Mouse (Mus musculus) erythroblast, embryonic 14.5 days (primary cell): Measurements from ENCODE around the gene Agap1. TPM values are rescaled to one million over a fixed set of nuclear protein-coding genes. Genes with fewer than 3 reads are reported as not detected.

ENCODE experiments used
- H3K27me3 ChIP-seq: 2 replicates; pipeline ENCODE4 v1.6.1; 2012; ENCODE audit warnings: inconsistent platforms; ENCODE audit not compliant: control insufficient read depth
- H3K36me3 ChIP-seq: 2 replicates; pipeline ENCODE4 v1.6.1; 2012; ENCODE audit warnings: mild to moderate bottlenecking, inconsistent platforms; ENCODE audit not compliant: control insufficient read depth
- H3K4me1 ChIP-seq: 2 replicates; pipeline ENCODE4 v1.6.1; 2012; ENCODE audit warnings: inconsistent platforms; ENCODE audit not compliant: control insufficient read depth
- H3K4me3 ChIP-seq: replicated peaks from 2 replicates; pipeline ENCODE3; 2012; ENCODE audit warnings: moderate library complexity, mild to moderate bottlenecking, inconsistent platforms
- H3K9me3 ChIP-seq: 2 replicates; pipeline ENCODE4 v1.6.1; 2012; ENCODE audit warnings: low read length, inconsistent platforms, mixed read lengths; ENCODE audit not compliant: control insufficient read depth
- GATA1 ChIP-seq: IDR thresholded peaks from 2 replicates; pipeline ENCODE4 v1.6.1; 2012; ENCODE audit warnings: low read length, inconsistent platforms, mixed read lengths
- TAL1 ChIP-seq: IDR thresholded peaks from 3 replicates; pipeline ENCODE4 v1.6.1; 2012; ENCODE audit warnings: low read length, inconsistent platforms, mixed read lengths
- polyA plus RNA-seq: library from polyadenylated mRNA; stranded (reverse); fragments of >175 nt; gene quantifications from 2 replicates; pipeline ENCODE4 v1.2.3, GENCODE M21; 2012

Gene Agap1
- polyA plus RNA-seq, 1 experiment = 0.09 TPM

DNA sequence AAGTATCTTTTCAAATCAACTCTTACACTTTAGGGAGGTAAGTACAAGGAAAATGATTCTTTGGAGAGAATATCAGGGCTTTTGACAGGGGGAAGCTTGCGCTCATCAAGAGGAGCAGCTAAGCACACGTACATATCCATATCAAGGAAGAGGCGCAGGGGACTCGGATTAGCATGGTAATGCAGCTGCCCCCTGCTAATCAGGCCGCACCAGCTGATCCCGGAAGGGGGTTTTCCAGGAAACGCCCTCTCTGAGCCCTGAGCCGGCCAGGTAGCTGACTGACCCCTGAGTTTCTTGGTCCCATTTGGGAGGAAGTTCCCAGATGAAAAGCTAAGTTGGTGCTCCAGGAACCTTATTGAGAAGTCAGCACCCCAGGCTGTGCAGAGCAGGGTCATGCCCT lies 301.8 kb downstream of the Agap1 start:
- TF ChIP-seq GATA1 = no peak
- no peak for TF ChIP-seq TAL1
- Histone ChIP-seq H3K4me1 (no peaks in the 10 kb centered on the region), H3K36me3 (no peaks in the 10 kb centered on the region), H3K4me3 (no peak overlapping the region), H3K27me3 (no peaks in the 10 kb centered on the region), H3K9me3 (no peaks in the 10 kb centered on the region)

DNA sequence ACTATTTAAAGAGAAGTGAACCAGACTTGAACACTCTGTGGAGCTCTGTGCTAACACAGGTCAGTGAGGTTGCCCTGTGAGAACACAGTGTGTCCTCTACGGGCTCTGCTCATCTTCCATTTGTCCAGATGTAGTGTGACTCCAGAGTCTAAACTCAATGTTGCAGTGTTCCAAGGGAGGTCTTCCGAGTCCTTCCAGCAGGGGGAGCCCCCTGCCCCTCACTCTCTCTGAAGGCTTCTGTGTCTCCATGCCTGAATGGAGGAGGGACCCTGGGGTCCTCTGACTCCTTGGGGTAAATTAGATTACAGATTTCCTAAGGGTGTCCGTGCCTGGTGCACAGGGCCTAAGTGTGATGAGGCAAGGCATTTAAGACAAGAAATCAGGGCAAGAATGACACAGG lies 302.9 kb downstream of the Agap1 start:
- Histone ChIP-seq H3K36me3 (no peaks in the 10 kb centered on the region), H3K9me3 (no peaks in the 10 kb centered on the region), H3K4me3 (no peak overlapping the region), H3K27me3 (no peaks in the 10 kb centered on the region), H3K4me1 (no peaks in the 10 kb centered on the region)
- no peak for TF ChIP-seq GATA1
- TF ChIP-seq TAL1 = no peak

DNA sequence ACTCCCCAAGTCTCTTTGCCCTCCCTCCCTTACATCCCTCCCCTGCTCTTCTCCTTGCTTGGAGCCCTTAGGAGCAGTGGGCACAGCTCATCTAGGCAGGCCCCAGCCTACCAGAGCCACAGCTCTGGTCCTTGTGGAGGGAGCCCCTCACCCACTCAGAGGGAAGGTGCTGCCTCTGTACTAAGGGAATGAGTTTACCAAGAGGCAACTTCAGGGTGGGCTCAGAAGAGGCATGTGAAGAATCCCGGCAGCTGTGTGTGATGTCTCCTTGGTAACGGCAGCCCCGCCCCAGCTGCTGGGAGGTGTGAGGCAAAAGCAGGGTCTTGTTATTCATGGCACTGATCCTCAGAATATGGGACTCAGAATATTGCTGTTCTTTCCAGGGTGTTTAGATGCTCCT lies 309.3 kb downstream of the Agap1 start:
- Histone ChIP-seq H3K36me3 (no peaks in the 10 kb centered on the region), H3K9me3 (no peaks in the 10 kb centered on the region), H3K27me3 (no peaks in the 10 kb centered on the region), H3K4me3 (no peak overlapping the region), H3K4me1 (no peaks in the 10 kb centered on the region)
- TF ChIP-seq GATA1 (no peak), TAL1 (no peak)

DNA sequence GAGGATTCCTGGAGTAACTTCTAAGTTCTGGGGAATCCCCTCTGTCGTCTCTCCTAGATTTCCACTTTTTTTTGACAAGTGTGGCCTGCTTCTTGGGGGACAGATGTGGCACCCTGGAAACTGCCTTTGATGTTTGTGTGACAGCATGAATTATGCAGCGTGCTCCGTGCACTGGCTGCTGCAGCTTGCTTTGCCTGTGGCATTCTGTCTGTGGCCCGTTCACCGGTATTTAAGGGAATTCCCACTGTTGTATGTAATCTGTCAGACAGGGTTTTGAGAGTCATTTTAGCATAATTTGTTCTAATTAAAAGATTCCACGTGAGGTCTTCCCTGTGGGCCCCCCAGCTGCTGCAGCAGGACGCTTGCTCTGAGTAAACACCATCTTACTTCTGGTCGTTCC lies 312.3 kb downstream of the Agap1 start:
- TF ChIP-seq GATA1 (no peak), TAL1 (no peak)
- Histone ChIP-seq H3K4me3 (no peak overlapping the region), H3K36me3 (no peaks in the 10 kb centered on the region), H3K9me3 (no peaks in the 10 kb centered on the region), H3K4me1 (no peaks in the 10 kb centered on the region), H3K27me3 (no peaks in the 10 kb centered on the region)

DNA sequence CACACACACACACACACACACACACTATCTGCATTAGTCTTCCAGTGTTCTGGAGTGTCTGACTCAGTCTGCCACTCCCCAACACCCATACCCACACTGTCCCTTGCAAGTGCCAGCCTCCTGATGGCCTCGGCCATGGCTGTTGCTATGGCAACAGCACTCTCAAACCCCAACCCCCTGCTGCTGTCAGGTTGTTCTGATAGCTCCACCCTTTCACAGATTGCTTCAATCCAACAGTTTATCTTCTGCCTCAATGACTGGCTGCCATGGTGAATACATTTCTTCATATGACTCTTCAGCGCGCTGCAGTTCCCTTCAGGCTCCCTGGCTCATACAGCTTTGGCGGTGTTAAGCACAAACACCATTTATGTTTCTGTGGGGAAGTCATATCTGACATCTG lies 315.0 kb downstream of the Agap1 start:
- no peaks in the 10 kb centered on the region for H3K36me3 ChIP-seq
- no peaks in the 10 kb centered on the region for H3K27me3 ChIP-seq
- no peak overlapping the region for H3K4me3 ChIP-seq
- no peaks in the 10 kb centered on the region for H3K9me3 ChIP-seq
- no peaks in the 10 kb centered on the region for H3K4me1 ChIP-seq
- no peak for TF ChIP-seq GATA1
- TF ChIP-seq TAL1 = no peak

DNA sequence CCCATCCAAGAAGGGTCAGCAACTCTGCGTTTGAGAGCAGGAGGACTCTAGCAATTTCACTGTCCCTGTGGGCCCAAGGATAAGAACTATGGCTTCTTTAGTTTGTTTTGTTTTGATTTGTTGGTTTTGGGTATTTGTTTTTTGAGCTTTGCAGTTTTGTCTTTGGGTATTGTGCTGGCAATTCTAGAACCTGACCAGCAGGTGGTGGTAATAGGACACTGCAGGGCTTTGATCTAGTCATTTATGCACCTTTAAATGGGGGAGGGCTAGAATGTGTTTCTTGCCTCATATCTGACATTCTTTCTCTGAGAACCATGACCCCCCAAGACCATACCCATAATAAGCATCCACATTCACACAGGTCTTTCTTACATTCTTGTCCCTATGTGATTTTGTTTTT lies 315.7 kb downstream of the Agap1 start:
- H3K36me3 ChIP-seq = no peaks in the 10 kb centered on the region

DNA sequence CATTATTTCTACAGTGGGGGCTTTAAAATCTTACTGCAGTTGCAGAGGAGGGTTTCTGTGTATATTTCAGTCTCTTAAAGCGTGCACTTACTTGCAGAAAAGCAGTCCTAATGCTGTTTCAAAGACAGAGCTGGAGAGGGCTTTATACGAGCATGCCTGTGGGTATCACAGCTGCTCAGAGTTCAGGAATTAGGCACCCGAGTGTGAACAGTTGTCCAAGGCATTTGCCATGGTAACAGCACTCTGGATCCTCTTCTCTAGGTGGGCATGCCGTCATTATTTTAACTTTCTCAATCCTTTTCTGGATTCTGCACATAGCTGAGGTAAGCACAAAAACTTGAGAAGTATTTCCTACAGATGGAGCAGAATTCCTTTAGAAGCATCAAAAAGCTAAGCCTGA lies 321.1 kb downstream of the Agap1 start:
- Histone ChIP-seq H3K4me3 (no peak overlapping the region), H3K4me1 (no peaks in the 10 kb centered on the region), H3K27me3 (no peaks in the 10 kb centered on the region), H3K36me3 (no peaks in the 10 kb centered on the region), H3K9me3 (no peaks in the 10 kb centered on the region)
- TF ChIP-seq GATA1 = no peak
- TF ChIP-seq TAL1 = no peak

More for the DNA sequence above, 315.7 kb downstream of the Agap1 start:
- TF ChIP-seq TAL1 (no peak), GATA1 (no peak)
- Histone ChIP-seq H3K4me3 (no peak overlapping the region), H3K9me3 (no peaks in the 10 kb centered on the region), H3K4me1 (no peaks in the 10 kb centered on the region), H3K27me3 (no peaks in the 10 kb centered on the region)

DNA sequence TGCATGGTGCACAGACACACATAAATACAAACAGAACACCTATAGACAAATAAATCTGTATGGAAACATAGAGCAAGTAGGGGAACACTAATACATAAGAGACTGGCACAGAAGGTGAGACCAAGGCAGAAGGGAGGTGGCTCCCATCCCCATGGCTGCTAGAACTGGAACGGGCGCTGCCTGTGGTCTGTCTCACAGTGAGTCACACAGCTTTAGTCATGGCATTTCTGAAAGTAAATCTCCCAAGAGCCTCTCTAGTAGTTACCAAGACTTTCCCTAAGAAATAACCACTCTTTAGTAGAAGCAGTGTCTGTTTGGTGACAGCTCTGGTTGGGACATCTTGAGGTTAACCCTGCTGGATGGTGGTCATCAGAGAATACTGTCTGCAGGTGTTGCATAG lies 326.1 kb downstream of the Agap1 start:
- Histone ChIP-seq H3K27me3 (no peaks in the 10 kb centered on the region), H3K4me1 (no peaks in the 10 kb centered on the region), H3K4me3 (no peak overlapping the region), H3K9me3 (no peaks in the 10 kb centered on the region), H3K36me3 (no peaks in the 10 kb centered on the region)
- TF ChIP-seq TAL1 (no peak), GATA1 (no peak)

DNA sequence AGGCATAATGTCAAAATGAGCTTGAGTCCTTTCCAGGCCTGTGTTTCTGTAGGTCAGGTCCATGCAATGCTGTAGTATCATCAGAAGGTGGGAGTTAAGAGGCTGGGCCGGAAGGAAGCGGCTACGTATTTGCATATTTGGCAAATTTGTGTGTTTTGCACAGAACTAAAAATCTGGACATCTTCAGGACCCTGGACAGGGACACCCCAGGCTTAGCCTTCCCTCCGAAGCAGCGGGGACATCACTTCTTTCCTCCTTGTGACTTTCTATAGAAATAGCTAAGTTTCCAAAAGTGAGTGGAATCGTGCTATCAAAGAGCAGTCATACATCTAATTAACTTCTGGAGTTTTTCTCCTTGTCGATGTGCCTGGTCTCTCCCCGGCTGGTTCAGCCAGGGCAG lies 327.3 kb downstream of the Agap1 start:
- Histone ChIP-seq H3K9me3 (no peaks in the 10 kb centered on the region), H3K4me1 (no peaks in the 10 kb centered on the region), H3K27me3 (no peaks in the 10 kb centered on the region), H3K36me3 (no peaks in the 10 kb centered on the region), H3K4me3 (no peak overlapping the region)
- TF ChIP-seq GATA1 = no peak
- TF ChIP-seq TAL1 = no peak

DNA sequence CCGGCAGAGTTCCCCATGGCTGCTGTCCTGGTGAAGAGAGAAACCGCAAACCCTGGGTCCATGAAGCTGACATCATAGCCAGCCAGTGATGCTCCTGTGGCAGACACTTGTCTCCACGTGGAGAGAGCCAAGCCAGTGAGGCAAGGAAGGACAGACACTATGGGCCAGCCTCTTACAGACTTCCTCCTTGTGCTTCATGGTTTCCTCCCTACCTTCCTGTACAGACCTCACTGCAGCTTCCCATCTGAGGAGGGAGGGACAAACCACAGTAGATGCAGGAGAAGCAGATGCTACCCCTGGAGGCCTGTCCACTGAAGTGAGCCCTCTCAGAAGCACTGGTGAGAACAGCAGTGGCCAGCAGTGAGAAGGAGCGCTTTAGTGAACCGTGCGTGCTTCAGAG lies 332.2 kb downstream of the Agap1 start:
- Histone ChIP-seq H3K9me3 (no peaks in the 10 kb centered on the region), H3K4me3 (no peak overlapping the region), H3K4me1 (no peaks in the 10 kb centered on the region), H3K27me3 (no peaks in the 10 kb centered on the region), H3K36me3 (no peaks in the 10 kb centered on the region; the same call in 1 of the 2 replicates)
- TF ChIP-seq GATA1 = no peak
- TF ChIP-seq TAL1 = no peak
